Mouse (Mus musculus): Measurements from ENCODE around the gene Vars2. TPM values are rescaled to one million over a fixed set of nuclear protein-coding genes. Genes with fewer than 3 reads are reported as not detected.

Vars2 gene
- total and polyA plus RNA-seq, 2 experiments from 2014 or later: 12.6 to 46.8 TPM

DNA sequence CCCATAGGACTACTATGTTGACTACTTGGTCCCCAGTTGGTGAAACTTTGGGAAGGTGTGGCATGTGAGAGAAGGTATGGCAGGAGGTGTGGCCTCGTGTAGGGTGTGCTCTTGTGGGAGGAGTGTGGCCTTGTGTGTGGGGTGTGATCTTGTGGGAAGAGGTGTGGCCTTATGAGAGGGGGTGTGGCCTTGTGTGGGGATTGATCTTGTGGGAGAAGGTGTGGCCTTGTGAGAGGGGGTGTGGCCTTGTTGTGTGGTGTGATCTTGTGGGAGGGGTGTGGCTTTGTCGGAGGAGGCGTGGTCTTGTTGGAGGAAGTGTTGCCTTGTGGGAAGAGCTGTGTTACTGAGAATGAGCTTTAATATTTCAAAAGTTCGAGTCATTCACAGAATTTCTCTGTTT, 50.3 kb downstream of the Vars2 start:
- no peak overlapping the region for H3K4me3 ChIP-seq (ENCODE audit: low read length)
- no peaks in the 10 kb centered on the region for H3K4me1 ChIP-seq (ENCODE audit: insufficient read depth, low read length)
- no peaks in the 10 kb centered on the region for H3K27me3 ChIP-seq (ENCODE audit: insufficient read depth, low read length)
- ATAC-seq (no peak), DNase-seq (ENCODE audit: low spot score) (no peak)
- WGBS: 79% methylated on average over 4 of the region's 4 CpGs
- no peaks in the 10 kb centered on the region for H3K36me3 ChIP-seq (ENCODE audit: insufficient read depth, low read length)
- no peak for TF ChIP-seq CTCF (IDR thresholded peaks at IDR 0.05; ENCODE audit: low read depth)
- H3K27ac ChIP-seq: no peak overlapping the region
- no peak overlapping the region for H3K9ac ChIP-seq (replicated peaks; ENCODE audit: low read length)
- no peaks in the 10 kb centered on the region for H3K9me3 ChIP-seq (ENCODE audit: low read length)
- no peak overlapping the region for H3K4me2 ChIP-seq (ENCODE audit: low read depth, low read length)

Other genes with a start within 250 kb of the Vars2 start
- 1.2 TPM in 1 of 2 replicates, not detected in the other for gene H2-Q6, start 242.7 kb downstream of the Vars2 start, total RNA-seq (2014; rRNA removed)
- 0.49 and 0.85 TPM in 2 replicates for gene H2-Q6, start 242.7 kb downstream of the Vars2 start, polyA plus RNA-seq (2015; fragmentation: Nextera tagmentation; extraction: Ambion mirVana)
- 1.5 and 2.4 TPM in 2 replicates for gene H2-Q7, start 228.4 kb downstream of the Vars2 start, total RNA-seq (2014; rRNA removed)
- gene H2-Q7, start 228.4 kb downstream of the Vars2 start, polyA plus RNA-seq (2015; fragmentation: Nextera tagmentation; extraction: Ambion mirVana): 3.7 and 3.9 TPM in 2 replicates
- gene H2-Q10, start 197.5 kb downstream of the Vars2 start, total RNA-seq (2014; rRNA removed): 0.07 TPM in 1 of 2 replicates, not detected in the other
- gene H2-Q10, start 197.5 kb downstream of the Vars2 start, polyA plus RNA-seq (2015; fragmentation: Nextera tagmentation; extraction: Ambion mirVana): 0.21 and 0.30 TPM in 2 replicates
- not detected in 2 replicates for gene Pou5f1, start 161.6 kb downstream of the Vars2 start, total RNA-seq (2014; rRNA removed)
- not detected in 2 replicates for gene Pou5f1, start 161.6 kb downstream of the Vars2 start, polyA plus RNA-seq (2015; fragmentation: Nextera tagmentation; extraction: Ambion mirVana)
- gene Tcf19, start 150.8 kb downstream of the Vars2 start, total RNA-seq (2014; rRNA removed): 23.2 and 30.9 TPM in 2 replicates
- gene Tcf19, start 150.8 kb downstream of the Vars2 start, polyA plus RNA-seq (2015; fragmentation: Nextera tagmentation; extraction: Ambion mirVana): 16.6 and 18.2 TPM in 2 replicates
- gene Cchcr1, start 150.5 kb downstream of the Vars2 start, total RNA-seq (2014; rRNA removed): 4.9 and 5.5 TPM in 2 replicates
- gene Cchcr1, start 150.5 kb downstream of the Vars2 start, polyA plus RNA-seq (2015; fragmentation: Nextera tagmentation; extraction: Ambion mirVana): 4.5 and 4.8 TPM in 2 replicates
- gene Psors1c2, start 134.4 kb downstream of the Vars2 start, total RNA-seq (2014; rRNA removed): 0.58 TPM in 1 of 2 replicates, not detected in the other
- gene Psors1c2, start 134.4 kb downstream of the Vars2 start, polyA plus RNA-seq (2015; fragmentation: Nextera tagmentation; extraction: Ambion mirVana): 0.50 and 0.59 TPM in 2 replicates
- 0.36 TPM in 1 of 2 replicates, not detected in the other for gene Cdsn, start 115.5 kb downstream of the Vars2 start, total RNA-seq (2014; rRNA removed)
- 0.25 and 0.29 TPM in 2 replicates for gene Cdsn, start 115.5 kb downstream of the Vars2 start, polyA plus RNA-seq (2015; fragmentation: Nextera tagmentation; extraction: Ambion mirVana)
- gene 2300002M23Rik, start 100.1 kb downstream of the Vars2 start, total RNA-seq (2014; rRNA removed): not detected in 2 replicates
- gene 2300002M23Rik, start 100.1 kb downstream of the Vars2 start, polyA plus RNA-seq (2015; fragmentation: Nextera tagmentation; extraction: Ambion mirVana): 0.11 and 0.28 TPM in 2 replicates
- not detected in 2 replicates for gene Sfta2, start 66.0 kb downstream of the Vars2 start, total RNA-seq (2014; rRNA removed)
- not detected in 2 replicates for gene Sfta2, start 66.0 kb downstream of the Vars2 start, polyA plus RNA-seq (2015; fragmentation: Nextera tagmentation; extraction: Ambion mirVana)
- not detected in 2 replicates for gene Gm9573, start 41.0 kb downstream of the Vars2 start, total RNA-seq (2014; rRNA removed)
- not detected in 2 replicates for gene Gm9573, start 41.0 kb downstream of the Vars2 start, polyA plus RNA-seq (2015; fragmentation: Nextera tagmentation; extraction: Ambion mirVana)
- gene Mucl3, start 23.9 kb downstream of the Vars2 start, total RNA-seq (2014; rRNA removed): 0.61 TPM in 1 of 2 replicates, not detected in the other
- gene Mucl3, start 23.9 kb downstream of the Vars2 start, polyA plus RNA-seq (2015; fragmentation: Nextera tagmentation; extraction: Ambion mirVana): 0.10 TPM in 1 of 2 replicates, not detected in the other
- gene Gtf2h4, start 6.1 kb upstream of the Vars2 start, total RNA-seq (2014; rRNA removed): 26.1 and 27.2 TPM in 2 replicates
- 18.6 and 21.3 TPM in 2 replicates for gene Gtf2h4, start 6.1 kb upstream of the Vars2 start, polyA plus RNA-seq (2015; fragmentation: Nextera tagmentation; extraction: Ambion mirVana)
- gene Ddr1, start 37.0 kb upstream of the Vars2 start, total RNA-seq (2014; rRNA removed): 108 and 139 TPM in 2 replicates
- 63.3 and 66.3 TPM in 2 replicates for gene Ddr1, start 37.0 kb upstream of the Vars2 start, polyA plus RNA-seq (2015; fragmentation: Nextera tagmentation; extraction: Ambion mirVana)
- gene Ier3, start 154.1 kb upstream of the Vars2 start, total RNA-seq (2014; rRNA removed): 13.7 and 19.4 TPM in 2 replicates
- gene Ier3, start 154.1 kb upstream of the Vars2 start, polyA plus RNA-seq (2015; fragmentation: Nextera tagmentation; extraction: Ambion mirVana): 18.3 and 19.4 TPM in 2 replicates
- gene Flot1, start 155.6 kb upstream of the Vars2 start, total RNA-seq (2014; rRNA removed): 94.1 and 142 TPM in 2 replicates
- 162 TPM in 2 replicates for gene Flot1, start 155.6 kb upstream of the Vars2 start, polyA plus RNA-seq (2015; fragmentation: Nextera tagmentation; extraction: Ambion mirVana)
- gene Tubb5, start 170.7 kb upstream of the Vars2 start, total RNA-seq (2014; rRNA removed): 3,311 and 3,326 TPM in 2 replicates
- 1,502 and 1,606 TPM in 2 replicates for gene Tubb5, start 170.7 kb upstream of the Vars2 start, polyA plus RNA-seq (2015; fragmentation: Nextera tagmentation; extraction: Ambion mirVana)
- gene Mdc1, start 173.9 kb upstream of the Vars2 start, total RNA-seq (2014; rRNA removed): 14.7 and 26.7 TPM in 2 replicates
- gene Mdc1, start 173.9 kb upstream of the Vars2 start, polyA plus RNA-seq (2015; fragmentation: Nextera tagmentation; extraction: Ambion mirVana): 3.9 and 4.1 TPM in 2 replicates
- gene Nrm, start 193.7 kb upstream of the Vars2 start, total RNA-seq (2014; rRNA removed): 14.7 and 27.2 TPM in 2 replicates
- 24.6 and 25.7 TPM in 2 replicates for gene Nrm, start 193.7 kb upstream of the Vars2 start, polyA plus RNA-seq (2015; fragmentation: Nextera tagmentation; extraction: Ambion mirVana)
- 32.0 and 34.3 TPM in 2 replicates for gene Ppp1r18, start 198.0 kb upstream of the Vars2 start, total RNA-seq (2014; rRNA removed)
- gene Ppp1r18, start 198.0 kb upstream of the Vars2 start, polyA plus RNA-seq (2015; fragmentation: Nextera tagmentation; extraction: Ambion mirVana): 18.4 and 19.3 TPM in 2 replicates
- gene Dhx16, start 212.2 kb upstream of the Vars2 start, total RNA-seq (2014; rRNA removed): 31.3 and 33.2 TPM in 2 replicates
- 22.9 and 23.1 TPM in 2 replicates for gene Dhx16, start 212.2 kb upstream of the Vars2 start, polyA plus RNA-seq (2015; fragmentation: Nextera tagmentation; extraction: Ambion mirVana)
- 39.8 and 49.2 TPM in 2 replicates for gene 2310061I04Rik, start 229.8 kb upstream of the Vars2 start, total RNA-seq (2014; rRNA removed)
- gene 2310061I04Rik, start 229.8 kb upstream of the Vars2 start, polyA plus RNA-seq (2015; fragmentation: Nextera tagmentation; extraction: Ambion mirVana): 69.0 and 74.3 TPM in 2 replicates
- gene Atat1, start 242.5 kb upstream of the Vars2 start, total RNA-seq (2014; rRNA removed): 163 and 169 TPM in 2 replicates
- 222 and 225 TPM in 2 replicates for gene Atat1, start 242.5 kb upstream of the Vars2 start, polyA plus RNA-seq (2015; fragmentation: Nextera tagmentation; extraction: Ambion mirVana)
- gene Mrps18b, start 248.8 kb upstream of the Vars2 start, total RNA-seq (2014; rRNA removed): 42.9 and 45.9 TPM in 2 replicates
- 66.6 and 72.2 TPM in 2 replicates for gene Mrps18b, start 248.8 kb upstream of the Vars2 start, polyA plus RNA-seq (2015; fragmentation: Nextera tagmentation; extraction: Ambion mirVana)
- 37.5 and 44.0 TPM in 2 replicates for gene Ppp1r10, start 248.8 kb upstream of the Vars2 start, total RNA-seq (2014; rRNA removed)
- 20.3 and 22.5 TPM in 2 replicates for gene Ppp1r10, start 248.8 kb upstream of the Vars2 start, polyA plus RNA-seq (2015; fragmentation: Nextera tagmentation; extraction: Ambion mirVana)